Mouse (Mus musculus): ENCODE measurements around the gene Prkacb.

The Prkacb gene

GRCm38 (mm10) chr3:146719696-146720095, 93.1 kb downstream of the Prkacb start:
- ATAC-seq (ENCODE audit: low TSS enrichment), result peak; percentile 50

GRCm38 (mm10) chr3:146718251-146718650, 94.5 kb downstream of the Prkacb start:
- no peak for ATAC-seq (ENCODE audit: low TSS enrichment)

GRCm38 (mm10) chr3:146712305-146712704, 100.5 kb downstream of the Prkacb start:
- ATAC-seq (ENCODE audit: low TSS enrichment), result no peak

- ATAC-seq (ENCODE audit: low TSS enrichment), result peak; percentile 74
Measured at GRCm38 (mm10) chr3:146711559-146711958, 101.2 kb downstream of the Prkacb start.

- ATAC-seq (ENCODE audit: low TSS enrichment), result peak; percentile 78
Measured at GRCm38 (mm10) chr3:146711084-146711483, 101.7 kb downstream of the Prkacb start.

- ATAC-seq (ENCODE audit: low TSS enrichment), result peak; percentile 38; the same call in 1 of the 2 replicates
Measured at GRCm38 (mm10) chr3:146709086-146709485, 103.7 kb downstream of the Prkacb start.

GRCm38 (mm10) chr3:146708381-146708780, 104.4 kb downstream of the Prkacb start:
- no peak for ATAC-seq (ENCODE audit: low TSS enrichment)

GRCm38 (mm10) chr3:146704099-146704498, 108.7 kb downstream of the Prkacb start:
- ATAC-seq (ENCODE audit: low TSS enrichment), result no peak

GRCm38 (mm10) chr3:146700051-146700450, 112.7 kb downstream of the Prkacb start:
- ATAC-seq (ENCODE audit: low TSS enrichment), result no peak

GRCm38 (mm10) chr3:146698982-146699381, 113.8 kb downstream of the Prkacb start:
- ATAC-seq (ENCODE audit: low TSS enrichment), result peak; percentile 90

- no peak for ATAC-seq (ENCODE audit: low TSS enrichment)
Measured at GRCm38 (mm10) chr3:146692547-146692946, 120.2 kb downstream of the Prkacb start.

GRCm38 (mm10) chr3:146687121-146687725, 125.6 kb downstream of the Prkacb start:
- ATAC-seq (ENCODE audit: low TSS enrichment), result peak; percentile 56

- no peak for ATAC-seq (ENCODE audit: low TSS enrichment)
Measured at GRCm38 (mm10) chr3:146686428-146686827, 126.4 kb downstream of the Prkacb start.

- peak; percentile 44; the same call in 1 of the 2 replicates for ATAC-seq (ENCODE audit: low TSS enrichment)
Measured at GRCm38 (mm10) chr3:146684811-146685675, 127.7 kb downstream of the Prkacb start, which contains the start of gene Samd13. Gene Samd13, minus strand, starts transcription at chr3:146685592.

- no peak for ATAC-seq (ENCODE audit: low TSS enrichment)
Measured at GRCm38 (mm10) chr3:146683095-146683494, 129.7 kb downstream of the Prkacb start.

- ATAC-seq (ENCODE audit: low TSS enrichment), result peak; percentile 36
Measured at GRCm38 (mm10) chr3:146682140-146682651, 130.6 kb downstream of the Prkacb start.

GRCm38 (mm10) chr3:146681696-146682095, 131.1 kb downstream of the Prkacb start:
- no peak for ATAC-seq (ENCODE audit: low TSS enrichment)

- ATAC-seq (ENCODE audit: low TSS enrichment), result no peak
Measured at GRCm38 (mm10) chr3:146680625-146681024, 132.2 kb downstream of the Prkacb start.

- no peak for ATAC-seq (ENCODE audit: low TSS enrichment)
Measured at GRCm38 (mm10) chr3:146679646-146680045, 133.1 kb downstream of the Prkacb start.

All from frontal cortex, adult (tissue).